Mouse (Mus musculus) C2C12 (cell line): ENCODE data around the gene Tnxb. TPM values are rescaled to one million over a fixed set of nuclear protein-coding genes. Genes with fewer than 3 reads are reported as not detected.

Source experiments
- H3K27me3 ChIP-seq: one replicate; pipeline ENCODE4 v1.6.1; 2011; ENCODE audit not compliant: control insufficient read depth, insufficient read depth, insufficient read length
- H3K36me3 ChIP-seq: one replicate; pipeline ENCODE4 v1.6.1; 2011; ENCODE audit not compliant: control insufficient read depth, insufficient read depth
- H3K4me3 ChIP-seq: one replicate; pipeline ENCODE4 v1.5.1; 2011; ENCODE audit warnings: mild to moderate bottlenecking, control low read depth; ENCODE audit not compliant: poor library complexity, insufficient read depth, severe bottlenecking
- H3K79me2 ChIP-seq: one replicate; pipeline ENCODE4 v1.6.1; 2011; ENCODE audit not compliant: control insufficient read depth, insufficient read depth
- H3K79me3 ChIP-seq: one replicate; pipeline ENCODE4 v1.6.1; 2011; ENCODE audit warnings: low read depth, control low read depth
- H3ac ChIP-seq: one replicate; pipeline ENCODE3; 2011; ENCODE audit warnings: low read depth; ENCODE audit not compliant: control insufficient read depth, insufficient read length
- CEBPB ChIP-seq: IDR thresholded peaks from one replicate; pipeline ENCODE4 v1.6.1; 2011; ENCODE audit warnings: low read depth, mild to moderate bottlenecking, control low read depth, moderate library complexity
- CTCF ChIP-seq: IDR thresholded peaks from one replicate; pipeline ENCODE4 v1.5.1; 2011; ENCODE audit not compliant: control insufficient read depth, insufficient read depth, insufficient read length
- FOSL1 ChIP-seq: IDR thresholded peaks from one replicate; pipeline ENCODE4 v1.8.0; 2011; ENCODE audit warnings: mild to moderate bottlenecking, low read length; ENCODE audit not compliant: poor library complexity, insufficient read depth, severe bottlenecking
- MAX ChIP-seq: IDR thresholded peaks from one replicate; pipeline ENCODE4 v1.6.1; 2011; ENCODE audit warnings: mild to moderate bottlenecking, control low read depth
- MYOD1 ChIP-seq: IDR thresholded peaks from one replicate; pipeline ENCODE4 v1.6.1; 2011; ENCODE audit warnings: low read depth; ENCODE audit not compliant: control insufficient read depth, insufficient read length
- MYOG ChIP-seq: IDR thresholded peaks from one replicate; pipeline ENCODE4 v1.6.1; 2011; ENCODE audit not compliant: control insufficient read depth, insufficient read length; ENCODE audit errors: extremely low read depth
- USF1 ChIP-seq: IDR thresholded peaks from one replicate; pipeline ENCODE4 v1.6.1; 2011; ENCODE audit warnings: low read depth, mild to moderate bottlenecking, control low read depth, moderate library complexity
- polyA plus RNA-seq: library from polyadenylated mRNA; unstranded; fragments of >200 nt; fragmentation: generic; extraction: Trizol; gene quantifications from one replicate; pipeline ENCODE4 v1.2.1, GENCODE M21; 2012; ENCODE audit warnings: missing spikeins

Gene Tnxb
- polyA plus RNA-seq, 1 experiment: 0.02 TPM

DNA sequence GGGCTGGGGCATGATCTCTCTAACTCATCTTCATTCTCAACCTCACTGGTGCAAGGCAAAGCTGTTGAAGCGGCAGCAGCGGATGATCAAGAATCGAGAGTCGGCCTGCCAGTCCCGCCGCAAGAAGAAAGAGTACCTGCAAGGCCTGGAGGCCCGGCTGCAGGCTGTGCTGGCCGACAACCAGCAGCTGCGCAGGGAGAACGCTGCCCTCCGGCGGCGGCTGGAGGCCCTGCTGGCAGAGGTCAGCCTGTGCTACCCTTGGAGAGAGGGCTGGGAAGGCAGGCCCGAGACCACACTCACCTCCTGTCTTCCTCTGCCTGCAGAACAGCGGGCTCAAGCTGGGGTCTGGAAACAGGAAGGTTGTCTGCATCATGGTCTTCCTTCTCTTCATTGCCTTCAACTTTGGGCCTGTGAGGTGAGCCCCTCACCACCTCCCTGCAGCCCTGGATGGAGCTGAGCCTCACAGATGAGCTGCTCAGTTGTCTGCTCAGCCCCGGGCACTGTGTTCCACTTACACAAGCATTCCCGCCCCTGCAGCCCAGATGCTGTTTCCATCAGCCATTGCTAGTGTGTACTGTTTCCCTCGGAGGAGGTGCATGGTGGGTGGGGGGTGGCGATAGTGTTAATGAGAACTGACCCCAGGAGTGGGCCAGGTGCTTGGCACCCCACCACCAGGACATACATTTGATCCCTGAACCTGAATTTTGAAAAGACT lies 18.7 kb upstream of the Tnxb start:
- TF ChIP-seq FOSL1: no peak
- TF ChIP-seq USF1: no peak
- peak; percentile 65 for TF ChIP-seq CTCF
- peaks cover 3% of the 10 kb centered on the region for H3K79me3 ChIP-seq
- peaks cover 6% of the 10 kb centered on the region for H3K79me2 ChIP-seq
- peaks cover 7% of the 10 kb centered on the region for H3K36me3 ChIP-seq
- H3ac ChIP-seq: no peak overlapping the region
- H3K4me3 ChIP-seq: no peak overlapping the region
- no peaks in the 10 kb centered on the region for H3K27me3 ChIP-seq

DNA sequence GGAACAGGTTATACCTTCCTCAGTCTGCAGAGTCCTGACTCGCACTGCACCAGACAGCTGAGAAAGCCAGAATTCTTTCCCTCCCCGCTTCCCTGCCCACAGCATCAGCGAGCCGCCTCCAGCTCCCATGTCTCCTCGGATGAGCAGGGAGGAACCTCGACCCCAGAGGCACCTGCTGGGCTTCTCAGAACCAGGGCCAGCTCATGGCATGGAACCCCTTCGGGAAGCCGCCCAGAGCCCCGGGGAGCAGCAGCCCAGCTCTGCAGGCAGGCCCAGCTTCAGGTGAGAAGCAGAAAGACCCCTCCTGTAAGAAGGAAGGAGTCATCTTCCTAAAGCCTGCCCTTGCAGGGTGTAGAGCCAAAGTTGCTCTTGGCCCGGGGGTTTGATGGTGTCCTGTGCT lies 17.8 kb upstream of the Tnxb start:
- H3ac ChIP-seq: no peak overlapping the region
- H3K4me3 ChIP-seq: no peak overlapping the region
- peaks cover 2% of the 10 kb centered on the region for H3K79me3 ChIP-seq
- H3K36me3 ChIP-seq: peaks cover 7% of the 10 kb centered on the region
- H3K27me3 ChIP-seq: peaks cover 4% of the 10 kb centered on the region
- peaks cover 6% of the 10 kb centered on the region for H3K79me2 ChIP-seq
- TF ChIP-seq MAX: no peak
- TF ChIP-seq MYOD1: no peak
- TF ChIP-seq CTCF: no peak
- TF ChIP-seq MYOG: no peak
- no peak for TF ChIP-seq CEBPB
- TF ChIP-seq FOSL1: no peak
- TF ChIP-seq USF1: no peak

DNA sequence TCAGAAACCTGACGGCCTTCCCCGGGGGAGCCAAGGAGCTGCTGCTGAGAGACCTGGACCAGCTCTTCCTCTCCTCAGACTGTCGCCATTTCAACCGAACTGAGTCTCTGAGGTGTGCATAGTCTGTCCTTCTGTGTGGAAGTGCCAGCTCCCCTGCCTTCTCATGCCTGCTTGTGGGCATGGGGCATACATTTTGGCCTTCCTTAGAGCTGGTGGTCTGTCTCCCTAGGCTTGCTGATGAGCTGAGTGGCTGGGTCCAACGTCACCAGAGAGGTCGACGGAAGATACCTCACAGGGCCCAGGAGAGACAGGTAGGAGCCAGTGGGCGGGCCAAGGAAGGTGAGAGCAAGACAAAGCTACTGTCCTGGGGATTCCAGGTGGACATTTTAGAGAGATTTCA lies 17.4 kb upstream of the Tnxb start:
- H3ac ChIP-seq: no peak overlapping the region
- peaks cover 4% of the 10 kb centered on the region for H3K79me2 ChIP-seq
- peaks cover 4% of the 10 kb centered on the region for H3K27me3 ChIP-seq
- TF ChIP-seq MAX (no peak), CTCF (no peak), MYOG (no peak), CEBPB (no peak), MYOD1 (no peak), FOSL1 (no peak), USF1 (no peak)
- H3K4me3 ChIP-seq: no peak overlapping the region
- H3K36me3 ChIP-seq: peaks cover 7% of the 10 kb centered on the region
- no peaks in the 10 kb centered on the region for H3K79me3 ChIP-seq

DNA sequence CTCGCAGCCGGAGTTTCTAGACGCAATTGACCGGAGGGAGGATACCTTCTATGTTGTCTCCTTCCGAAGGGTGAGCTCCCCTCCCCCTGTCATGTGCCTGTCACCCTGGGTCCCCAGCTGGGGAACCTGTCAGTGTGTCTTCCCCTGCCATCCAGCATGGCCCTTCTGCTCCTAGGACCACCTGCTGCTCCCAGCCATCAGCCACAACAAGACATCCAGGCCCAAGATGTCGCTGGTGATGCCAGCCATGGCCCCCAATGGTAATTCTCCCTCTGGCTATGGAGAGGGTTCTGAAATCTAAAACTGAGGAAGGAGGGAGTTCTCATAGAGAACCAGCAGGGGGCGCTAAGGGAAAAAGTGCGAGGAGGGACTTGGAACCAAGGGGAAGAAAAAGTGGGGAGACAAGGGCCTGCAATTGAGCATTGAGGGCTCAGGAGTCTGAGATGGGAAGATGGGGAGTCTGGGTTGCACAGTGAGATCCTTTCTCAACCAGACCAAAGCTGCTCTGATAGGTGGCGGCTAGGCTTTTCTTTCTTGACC lies 16.5 kb upstream of the Tnxb start:
- no peaks in the 10 kb centered on the region for H3K79me3 ChIP-seq
- no peaks in the 10 kb centered on the region for H3K79me2 ChIP-seq
- no peak for TF ChIP-seq MAX
- no peak for TF ChIP-seq MYOG
- no peak for TF ChIP-seq FOSL1
- no peak for TF ChIP-seq MYOD1
- no peak for TF ChIP-seq CTCF
- TF ChIP-seq CEBPB: no peak
- no peak for TF ChIP-seq USF1
- peaks cover 4% of the 10 kb centered on the region for H3K27me3 ChIP-seq
- H3K36me3 ChIP-seq: peaks cover 7% of the 10 kb centered on the region
- no peak overlapping the region for H3K4me3 ChIP-seq
- H3ac ChIP-seq: no peak overlapping the region

DNA sequence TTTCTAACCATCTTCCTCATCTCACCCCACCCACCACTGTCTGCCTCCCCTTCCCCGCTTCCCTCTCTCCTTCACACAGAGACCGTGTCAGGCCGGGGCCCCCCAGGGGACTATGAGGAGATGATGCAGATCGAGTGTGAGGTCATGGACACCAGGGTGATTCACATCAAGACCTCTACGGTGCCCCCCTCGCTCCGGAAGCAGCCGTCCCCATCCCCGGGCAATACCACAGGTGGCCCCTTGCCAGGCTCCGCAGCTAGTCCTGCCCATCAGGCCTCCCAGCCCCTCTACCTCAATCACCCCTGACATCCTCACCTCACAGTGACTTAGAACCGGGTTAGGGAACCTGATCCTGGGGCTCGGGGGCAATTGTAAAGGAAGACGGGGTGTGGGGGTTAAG lies 15.9 kb upstream of the Tnxb start:
- peaks cover 7% of the 10 kb centered on the region for H3K36me3 ChIP-seq
- H3K27me3 ChIP-seq: peaks cover 10% of the 10 kb centered on the region
- H3ac ChIP-seq: no peak overlapping the region
- TF ChIP-seq MAX (no peak), MYOD1 (no peak), MYOG (no peak), CTCF (no peak), FOSL1 (no peak), CEBPB (no peak), USF1 (no peak)
- no peaks in the 10 kb centered on the region for H3K79me2 ChIP-seq
- no peaks in the 10 kb centered on the region for H3K79me3 ChIP-seq
- no peak overlapping the region for H3K4me3 ChIP-seq
